Mouse (Mus musculus) midbrain, postnatal 0 days (tissue): ENCODE measurements at regions not wholly inside any gene's neighbourhood (a gene's known extent, or its start where the extent isn't known, plus 50 kb on each side); places are given as distances from the start of the nearest gene placed in this dataset.

ENCODE experiments used
- ATAC-seq: fragments of 200-750 bp; cut with Nextera tagmentation; 2 replicates; pipeline ENCODE4 v1.8.0; 2017; ENCODE audit warnings: moderate number of reproducible peaks, mild to moderate bottlenecking, moderate TSS enrichment, moderate library complexity; ENCODE audit not compliant: low FRiP score
- DNase-seq: peaks from one replicate; pipeline ENCODE4 v3.0.0-alpha.2; 2015; ENCODE audit warnings: low spot score
- H3K27ac ChIP-seq: fragments of 300-500 bp; sonication (generic); 2 replicates; pipeline ENCODE4 v1.5.1; 2014; ENCODE audit warnings: low read depth, mild to moderate bottlenecking, low read length, mixed read lengths
- H3K27me3 ChIP-seq: fragments of 300-500 bp; sonication (generic); 2 replicates; pipeline ENCODE4 v1.6.1; 2014; ENCODE audit warnings: low read length, control low read depth, mixed read lengths; ENCODE audit not compliant: insufficient read depth
- H3K36me3 ChIP-seq: fragments of 300-500 bp; sonication (generic); 2 replicates; pipeline ENCODE4 v1.6.1; 2014; ENCODE audit warnings: low read length, control low read depth, mixed read lengths; ENCODE audit not compliant: insufficient read depth
- H3K4me1 ChIP-seq: fragments of 300-500 bp; sonication (generic); 2 replicates; pipeline ENCODE4 v1.6.1; 2014; ENCODE audit warnings: mild to moderate bottlenecking, control low read depth, antibody characterized with exemption, low read length, mixed read lengths; ENCODE audit not compliant: insufficient read depth
- H3K4me2 ChIP-seq: fragments of 300-500 bp; sonication (generic); 2 replicates; pipeline ENCODE4 v1.6.1; 2014; ENCODE audit warnings: low read depth, mild to moderate bottlenecking, low read length, mixed read lengths; ENCODE audit not compliant: poor library complexity, severe bottlenecking
- H3K4me3 ChIP-seq: fragments of 300-500 bp; sonication (generic); 2 replicates; pipeline ENCODE4 v1.5.1; 2014; ENCODE audit warnings: low read depth, mild to moderate bottlenecking, low read length, moderate library complexity
- H3K9ac ChIP-seq: fragments of 300-500 bp; sonication (generic); replicated peaks from 2 replicates; pipeline ENCODE4 v1.6.1; 2014; ENCODE audit warnings: mild to moderate bottlenecking, low read length, moderate library complexity, mixed read lengths; ENCODE audit not compliant: poor library complexity, severe bottlenecking
- H3K9me3 ChIP-seq: fragments of 300-500 bp; sonication (generic); 2 replicates; pipeline ENCODE4 v1.6.1; 2016; ENCODE audit warnings: low read length, control low read depth
- CTCF ChIP-seq: IDR thresholded peaks from 2 replicates; pipeline ENCODE4 v1.5.1; 2016; ENCODE audit warnings: antibody characterized with exemption, mild to moderate bottlenecking
- WGBS: fragments of 180-500 bp; shearing (Covaris S2); extraction: QIAGEN DNeasy Blood & Tissue Kit; methylation state at CpG from one replicate; pipeline ENCODE4 v1.1.7; 2014; 5-methylcytosine and 5-hydroxymethylcytosine counted together

GRCm38 (mm10) chr13:16317412-16317811 is 305.8 kb downstream of the Inhba start:
- H3K9me3 ChIP-seq: no peaks in the 10 kb centered on the region
- 60% methylated on average over 3 of the region's 3 CpGs for WGBS
- no peak overlapping the region for H3K27ac ChIP-seq
- no peak for ATAC-seq
- no peaks in the 10 kb centered on the region for H3K4me1 ChIP-seq
- no peak for DNase-seq
- no peaks in the 10 kb centered on the region for H3K36me3 ChIP-seq
- no peak overlapping the region for H3K4me2 ChIP-seq
- H3K9ac ChIP-seq: no peak overlapping the region
- no peaks in the 10 kb centered on the region for H3K27me3 ChIP-seq
- TF ChIP-seq CTCF: no peak
- no peak overlapping the region for H3K4me3 ChIP-seq

GRCm38 (mm10) chr13:16320392-16320791 is 308.7 kb downstream of the Inhba start:
- Histone ChIP-seq H3K4me1 (no peaks in the 10 kb centered on the region), H3K4me2 (no peak overlapping the region), H3K36me3 (no peaks in the 10 kb centered on the region), H3K4me3 (no peak overlapping the region), H3K9me3 (no peaks in the 10 kb centered on the region), H3K27me3 (no peaks in the 10 kb centered on the region), H3K9ac (no peak overlapping the region), H3K27ac (no peak overlapping the region)
- 62% methylated on average over 4 of the region's 4 CpGs for WGBS
- ATAC-seq (no peak), DNase-seq (no peak)
- no peak for TF ChIP-seq CTCF

DNA sequence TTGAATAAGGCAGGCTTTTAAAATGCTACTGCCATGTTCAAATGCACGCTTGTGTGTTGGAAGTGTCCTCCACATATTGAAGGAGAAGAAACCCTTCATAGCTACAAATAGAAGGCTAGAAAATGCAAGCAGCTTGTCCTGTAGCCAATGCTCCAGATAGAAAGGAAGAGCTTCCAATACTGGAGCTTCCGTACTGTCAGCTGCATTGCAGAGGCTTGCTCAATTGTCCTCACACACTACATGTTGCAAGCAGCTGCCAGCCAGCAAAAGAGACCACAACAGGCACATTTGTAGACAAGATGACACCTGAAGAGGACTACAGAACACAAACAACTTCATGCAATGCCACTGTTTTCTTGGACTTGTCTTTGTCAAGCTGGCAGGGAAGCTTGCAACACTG is 314.0 kb downstream of the Inhba start:
- TF ChIP-seq CTCF: no peak
- 88% methylated on average over 2 of the region's 2 CpGs for WGBS

DNA sequence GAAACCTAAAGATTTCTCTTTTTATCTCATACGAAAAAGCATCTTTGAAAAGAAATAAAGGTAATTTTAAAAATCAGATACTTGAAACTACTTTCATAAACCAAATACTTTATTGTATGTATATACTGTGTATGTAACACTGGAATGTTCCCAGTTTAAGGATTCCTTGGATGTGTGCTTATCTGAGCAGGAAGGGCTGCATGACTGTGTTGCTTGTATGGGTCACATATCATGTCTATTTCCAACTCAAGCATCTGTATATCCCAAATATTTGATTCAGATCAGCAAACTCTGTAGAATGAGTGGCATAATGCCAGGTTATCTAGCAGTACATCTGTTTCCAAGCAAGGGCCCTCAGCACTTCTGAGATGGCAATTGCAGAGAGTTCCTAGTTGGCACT is 330.1 kb downstream of the Inhba start:
- 90% methylated on average over 1 of the region's 1 CpGs for WGBS

More for the DNA sequence above, 314.0 kb downstream of the Inhba start:
- H3K36me3 ChIP-seq: no peaks in the 10 kb centered on the region
- no peaks in the 10 kb centered on the region for H3K9me3 ChIP-seq
- DNase-seq: no peak
- no peak overlapping the region for H3K9ac ChIP-seq
- H3K27ac ChIP-seq: no peak overlapping the region
- no peak overlapping the region for H3K4me2 ChIP-seq
- H3K4me3 ChIP-seq: no peak overlapping the region
- H3K27me3 ChIP-seq: no peaks in the 10 kb centered on the region
- ATAC-seq: no peak
- no peaks in the 10 kb centered on the region for H3K4me1 ChIP-seq

GRCm38 (mm10) chr13:16342171-16342570 is 330.5 kb downstream of the Inhba start:
- DNase-seq (no peak), ATAC-seq (no peak)
- 87% methylated on average over 4 of the region's 4 CpGs for WGBS

More for the DNA sequence above, 330.1 kb downstream of the Inhba start:
- ATAC-seq (no peak), DNase-seq (no peak)
- no peak for TF ChIP-seq CTCF
- H3K4me2 ChIP-seq: no peak overlapping the region
- no peak overlapping the region for H3K9ac ChIP-seq
- no peaks in the 10 kb centered on the region for H3K27me3 ChIP-seq
- H3K27ac ChIP-seq: no peak overlapping the region
- no peaks in the 10 kb centered on the region for H3K9me3 ChIP-seq
- H3K4me3 ChIP-seq: no peak overlapping the region
- H3K4me1 ChIP-seq: no peaks in the 10 kb centered on the region
- no peaks in the 10 kb centered on the region for H3K36me3 ChIP-seq

DNA sequence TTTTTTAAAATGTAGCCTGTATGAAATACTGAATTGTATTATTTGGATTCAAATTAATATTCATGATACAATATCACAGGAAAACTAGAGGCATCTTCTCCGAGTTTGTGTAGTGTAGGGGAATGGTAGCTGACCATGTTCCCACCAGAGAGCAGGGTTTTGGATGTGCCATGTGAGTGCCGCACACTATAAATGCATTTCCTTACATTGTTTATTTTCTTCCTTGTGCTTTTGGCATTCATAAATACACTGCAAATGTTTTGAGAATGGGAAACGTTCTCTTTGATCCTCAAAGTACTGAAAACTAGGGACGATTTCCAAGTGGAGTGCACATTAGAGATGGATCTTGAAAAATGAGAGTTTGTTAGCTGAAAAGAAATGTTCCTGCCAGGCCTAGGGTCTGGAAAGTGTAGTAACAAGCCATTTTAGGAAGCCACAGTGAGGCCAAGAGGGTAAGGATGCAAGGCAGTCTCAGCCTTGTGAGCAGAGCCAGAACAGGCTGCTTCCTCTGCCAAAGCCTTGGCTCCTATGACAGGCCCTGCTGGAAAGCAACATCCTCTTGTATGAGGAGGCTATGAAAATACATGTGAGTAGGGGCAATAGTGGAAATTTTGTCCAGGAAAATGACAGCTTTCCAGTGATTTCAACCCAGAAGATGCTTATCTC is 331.8 kb downstream of the Inhba start:
- H3K4me3 ChIP-seq: no peak overlapping the region
- H3K27me3 ChIP-seq: no peaks in the 10 kb centered on the region
- WGBS: 75% methylated on average over 4 of the region's 4 CpGs
- no peak for TF ChIP-seq CTCF
- H3K9me3 ChIP-seq: no peaks in the 10 kb centered on the region
- H3K9ac ChIP-seq: no peak overlapping the region
- peak; percentile 1 for DNase-seq
- no peak for ATAC-seq
- H3K36me3 ChIP-seq: no peaks in the 10 kb centered on the region
- H3K4me1 ChIP-seq: no peaks in the 10 kb centered on the region
- no peak overlapping the region for H3K27ac ChIP-seq
- no peak overlapping the region for H3K4me2 ChIP-seq

More at GRCm38 (mm10) chr13:16342171-16342570, 330.5 kb downstream of the Inhba start:
- Histone ChIP-seq H3K4me3 (no peak overlapping the region), H3K9me3 (no peaks in the 10 kb centered on the region), H3K27ac (no peak overlapping the region), H3K4me2 (no peak overlapping the region), H3K36me3 (no peaks in the 10 kb centered on the region), H3K27me3 (no peaks in the 10 kb centered on the region), H3K9ac (no peak overlapping the region), H3K4me1 (no peaks in the 10 kb centered on the region)
- no peak for TF ChIP-seq CTCF
